In the genomic region with DNA sequence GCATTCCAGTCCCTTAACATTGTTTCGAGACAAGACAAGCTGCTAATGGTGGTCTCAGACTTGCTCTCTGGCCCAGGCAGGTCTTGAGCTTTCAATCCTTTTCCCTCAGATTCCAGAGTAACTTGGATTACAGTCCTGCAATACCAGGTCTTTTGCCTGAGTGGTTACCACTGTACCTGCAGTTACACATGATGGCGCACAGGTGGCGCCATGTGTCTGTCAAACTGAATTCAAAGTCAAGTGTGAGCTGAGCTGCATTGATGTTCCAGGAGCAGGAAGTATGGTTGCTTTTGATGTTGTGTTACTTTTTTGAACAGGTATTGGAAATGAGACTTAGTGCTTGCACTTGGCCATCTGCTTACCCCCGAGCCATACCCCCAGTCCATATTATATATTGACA, we compare ENCODE assay signal across 8 mouse cellular contexts.
DNase-seq lines count a peak whose midpoint lies in the region; ATAC-seq and TF ChIP-seq lines count a peak whose summit lies in the region.
"Had no signal": no experiment of that assay in that cellular context is flagged by ENCODE, and none has a peak within 500 bp of the region (broad histone marks: within the 10 kb centered on the region; RNA-seq: fewer than 3 reads in every experiment).

No protein-coding gene starts in this region.

- in situ Hi-C loops in ES-E14 (cut with MboI; ENCODE audit: low sequenced_read_pairs in 2 of 2, unreplicated experiment in 2 of 2) = no loop called here

- H3K4me3 ChIP-seq in ES-E14 (ENCODE audit: insufficient read depth in 1 of 2, low read depth in 1 of 2, low read length in 2 of 2, poor library complexity in 1 of 2, severe bottlenecking in 1 of 2) = no peak overlapping the region
- H3K4me3 ChIP-seq in bone marrow macrophage, adult 2 months (ENCODE audit: insufficient read depth, low read length) = no peak overlapping the region
- no peak overlapping the region for H3K4me3 ChIP-seq in embryonic fibroblast, embryonic 13.5 days (ENCODE audit: insufficient read depth, low read length)
- no peak overlapping the region for H3K4me3 ChIP-seq in limb, embryonic 14.5 days (replicated peaks; ENCODE audit: low read length)
- H3K4me3 ChIP-seq: heart, embryonic 15.5 days had no signal

- no peak overlapping the region for H3K9ac ChIP-seq in ES-E14 (ENCODE audit: insufficient read depth, low read depth, low read length, poor library complexity, severe bottlenecking)
- no peak overlapping the region for H3K9ac ChIP-seq in limb, embryonic 14.5 days (ENCODE audit: low read depth, low read length, severe bottlenecking)
- H3K9ac ChIP-seq: heart, embryonic 15.5 days had no signal

- 29% methylated on average over 4 of the region's 4 CpGs for WGBS in limb, embryonic 14.5 days

- H3K27ac ChIP-seq in ES-E14 (ENCODE audit: insufficient read depth, low read depth, low read length, poor library complexity, severe bottlenecking) = no peak overlapping the region
- H3K27ac ChIP-seq in bone marrow macrophage, adult 2 months (ENCODE audit: insufficient read depth, low read depth, low read length) = no peak overlapping the region
- no peak overlapping the region for H3K27ac ChIP-seq in embryonic fibroblast, embryonic 13.5 days (ENCODE audit: insufficient read depth, low read length)
- no peak overlapping the region for H3K27ac ChIP-seq in limb, embryonic 14.5 days (replicated peaks; ENCODE audit: low read depth, low read length)
- H3K27ac ChIP-seq: heart, embryonic 15.5 days had no signal

- peak; percentile 15; the same call in 1 of the 2 replicates for ATAC-seq in limb, embryonic 14.5 days (ENCODE audit: low FRiP score, low read depth)

- no peaks in the 10 kb centered on the region for H3K27me3 ChIP-seq in limb, embryonic 14.5 days (ENCODE audit: control insufficient read depth, insufficient read depth, low read length)
- H3K27me3 ChIP-seq: heart, embryonic 15.5 days had no signal

- peak; percentile 37 to 56 for DNase-seq in layer of hippocampus, postnatal 14 days (ENCODE audit: low spot score in 2 of 2)
- DNase-seq in layer of hippocampus, postnatal 36 days = no peak
- DNase-seq in ES-E14 (ENCODE audit: low read depth, low spot score) = peak; percentile 54
- DNase-seq in limb, embryonic 14.5 days (ENCODE audit: low spot score) = peak; percentile 29
- peak; percentile 34 for DNase-seq in retina, postnatal 7 days (ENCODE audit: low read depth, low spot score)

- H3K36me3 ChIP-seq in ES-E14 (ENCODE audit: control insufficient read depth, insufficient read depth, low read length, poor library complexity, severe bottlenecking) = no peaks in the 10 kb centered on the region
- H3K36me3 ChIP-seq in limb, embryonic 14.5 days (ENCODE audit: control insufficient read depth, insufficient read depth, low read length) = no peaks in the 10 kb centered on the region
- H3K36me3 ChIP-seq: heart, embryonic 15.5 days had no signal

- no peak for TF ChIP-seq POLR2A in bone marrow macrophage, adult 2 months (IDR thresholded peaks at IDR 0.05; ENCODE audit: borderline replicate concordance, low read depth, low read length)
- TF ChIP-seq POLR2A in embryonic fibroblast, embryonic 13.5 days (IDR thresholded peaks at IDR 0.05; ENCODE audit: low read depth, low read length) = no peak
- no peak for TF ChIP-seq POLR2A in limb, embryonic 14.5 days (IDR thresholded peaks at IDR 0.05; ENCODE audit: borderline replicate concordance, extremely low read depth, insufficient read depth, insufficient read length)

- H3K4me2 ChIP-seq in limb, embryonic 14.5 days (replicated peaks; ENCODE audit: low read depth, low read length, severe bottlenecking) = no peak overlapping the region
- H3K4me2 ChIP-seq: heart, embryonic 15.5 days had no signal

- H3K4me1 ChIP-seq in ES-E14 (ENCODE audit: control insufficient read depth in 2 of 2, insufficient read depth in 2 of 2, low read length in 2 of 2, poor library complexity in 1 of 2) = no peaks in the 10 kb centered on the region
- H3K4me1 ChIP-seq in bone marrow macrophage, adult 2 months (ENCODE audit: control insufficient read depth, insufficient read depth, low read length) = no peaks in the 10 kb centered on the region
- no peaks in the 10 kb centered on the region for H3K4me1 ChIP-seq in embryonic fibroblast, embryonic 13.5 days (ENCODE audit: control insufficient read depth, insufficient read depth, low read length)
- H3K4me1 ChIP-seq in limb, embryonic 14.5 days (ENCODE audit: control insufficient read depth, insufficient read depth, low read length) = no peaks in the 10 kb centered on the region
- H3K4me1 ChIP-seq: heart, embryonic 15.5 days had no signal

- no peaks in the 10 kb centered on the region for H3K9me3 ChIP-seq in ES-E14 (ENCODE audit: control insufficient read depth, insufficient read depth, low read depth, low read length)
- H3K9me3 ChIP-seq in limb, embryonic 14.5 days (ENCODE audit: control insufficient read depth, low read length) = no peaks in the 10 kb centered on the region
- H3K9me3 ChIP-seq: heart, embryonic 15.5 days had no signal

- peak; percentile 70 for TF ChIP-seq CTCF in bone marrow macrophage, adult 2 months (IDR thresholded peaks at IDR 0.05; ENCODE audit: low read depth, low read length)
- TF ChIP-seq CTCF in embryonic fibroblast, embryonic 13.5 days (IDR thresholded peaks at IDR 0.05; ENCODE audit: borderline replicate concordance, insufficient read depth, low read length) = peak; percentile 93; the same call in 1 of the 2 replicates

TF ChIP-seq in ES-E14, 5 proteins besides CTCF, POLR2A, EP300 and RAD21:
- TF ChIP-seq HCFC1 (IDR thresholded peaks at IDR 0.05; ENCODE audit: borderline replicate concordance, insufficient read depth, low read length) (no peak), ZC3H11A (IDR thresholded peaks at IDR 0.05; ENCODE audit: borderline replicate concordance, low read depth, low read length) (peak; percentile 73), MAFK (IDR thresholded peaks at IDR 0.05; ENCODE audit: insufficient read depth, low read depth, low read length) (no peak), ZNF384 (IDR thresholded peaks at IDR 0.05; ENCODE audit: low read depth, low read length) (no peak)

Comparison
In these comparisons a context has a peak if more than half of its experiments do, and no peak if none do; other contexts are left out.
1. DNase-seq: peak in layer of hippocampus, postnatal 14 days (2 of 2), ES-E14 (single experiment), limb, embryonic 14.5 days (single experiment) and retina, postnatal 7 days (single experiment); none in layer of hippocampus, postnatal 36 days (0 of 2).